Mouse (Mus musculus) right cerebral cortex, adult 18-20 months (tissue): ENCODE results near the gene Inpp4b.

Experiments
- DNase-seq: peaks from one replicate; pipeline ENCODE4 v3.0.0; 2022; ENCODE audit warnings: mixed read lengths

Inpp4b gene

GRCm38 (mm10) chr8:81581817-81582437, 239.6 kb downstream of the Inpp4b start:
- no peak for DNase-seq

DNA sequence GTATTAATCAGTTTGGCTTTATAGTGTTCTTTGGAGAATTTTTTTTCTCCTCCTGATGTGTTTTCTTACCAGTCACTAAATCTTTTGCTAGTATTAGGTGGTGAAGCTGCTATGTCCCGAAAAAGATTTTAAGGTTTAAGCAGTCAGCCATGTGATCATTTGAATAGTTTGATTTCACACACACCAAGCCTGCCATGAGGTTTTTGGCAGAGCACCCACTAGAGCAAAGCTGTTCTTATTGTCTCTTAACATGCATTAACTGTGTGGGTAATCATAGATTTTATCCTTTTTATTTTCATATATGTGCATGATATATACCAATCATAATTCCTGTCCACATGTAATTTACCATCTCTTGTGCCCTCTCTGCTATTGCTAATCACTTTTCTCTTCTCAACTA, 240.6 kb downstream of the Inpp4b start:
- DNase-seq = no peak

- no peak for DNase-seq
Observed at GRCm38 (mm10) chr8:81586783-81587182, 244.4 kb downstream of the Inpp4b start.

DNA sequence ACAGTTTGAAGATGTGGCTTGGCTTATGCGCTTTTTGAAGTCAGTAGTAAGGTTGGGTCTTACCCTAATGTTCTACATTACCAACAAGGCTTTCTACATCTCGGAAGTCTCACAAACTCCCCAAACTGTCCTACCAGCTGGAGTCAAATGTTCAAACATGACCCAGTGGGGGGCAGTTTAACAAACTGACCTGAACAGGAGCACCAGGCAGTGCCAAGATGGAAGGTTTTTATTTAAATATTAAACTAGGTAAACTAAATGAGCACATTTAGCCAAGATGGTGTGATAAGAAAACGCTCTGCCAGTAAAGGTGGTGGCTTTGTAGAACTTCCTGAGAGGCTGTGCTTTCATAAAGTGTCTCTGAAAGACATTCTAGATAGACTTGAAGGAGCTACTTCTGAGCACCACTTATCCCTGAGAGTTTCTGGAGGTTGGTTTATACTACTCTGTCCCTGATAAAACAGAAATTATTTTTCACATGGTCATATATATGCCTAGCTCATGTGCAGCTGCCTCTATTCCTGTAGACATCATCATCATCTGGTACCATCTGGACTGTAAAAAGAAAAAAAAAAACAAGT, 251.9 kb downstream of the Inpp4b start:
- no peak for DNase-seq

DNA sequence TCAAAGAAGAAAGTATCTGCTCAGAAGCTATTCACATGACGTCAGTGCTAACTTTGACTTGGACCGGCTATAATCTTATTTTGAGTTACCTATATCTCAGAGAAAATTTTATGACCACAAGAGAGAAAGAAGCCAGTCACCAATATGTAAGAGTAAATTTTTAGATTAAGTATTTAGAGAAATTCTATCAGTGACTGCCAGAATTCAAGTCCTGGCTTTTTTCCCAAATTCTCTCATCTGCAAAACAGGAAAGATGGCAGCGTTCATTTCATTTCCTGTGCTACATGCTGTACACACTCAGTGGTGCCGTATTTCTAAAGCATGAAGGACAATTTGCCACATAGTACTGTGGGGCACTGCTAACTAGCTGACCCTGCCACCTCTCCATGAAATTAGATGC, 256.9 kb downstream of the Inpp4b start:
- no peak for DNase-seq

- DNase-seq = no peak
Observed at GRCm38 (mm10) chr8:81601136-81601535, 258.8 kb downstream of the Inpp4b start.

DNA sequence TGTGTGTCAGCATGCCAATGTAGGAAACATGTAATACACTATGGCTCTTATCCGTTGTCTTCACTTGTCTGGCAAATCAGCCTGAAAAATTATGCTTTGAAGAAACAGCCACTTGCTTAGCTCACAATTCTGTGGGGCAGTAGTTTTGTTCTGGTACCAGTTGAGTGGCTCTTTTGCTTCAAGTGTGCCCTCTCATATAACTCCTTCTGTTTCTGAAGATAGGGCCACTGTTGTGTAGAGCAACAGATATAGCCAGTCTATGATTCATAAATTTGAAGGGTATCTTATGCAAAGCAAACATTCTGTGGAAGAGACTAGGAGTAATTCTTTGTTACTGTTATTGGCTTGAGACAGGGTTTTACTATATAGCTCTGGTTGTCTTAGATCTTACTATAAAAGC, 265.7 kb downstream of the Inpp4b start:
- DNase-seq = no peak

GRCm38 (mm10) chr8:81609064-81609463, 266.7 kb downstream of the Inpp4b start:
- DNase-seq = no peak

DNA sequence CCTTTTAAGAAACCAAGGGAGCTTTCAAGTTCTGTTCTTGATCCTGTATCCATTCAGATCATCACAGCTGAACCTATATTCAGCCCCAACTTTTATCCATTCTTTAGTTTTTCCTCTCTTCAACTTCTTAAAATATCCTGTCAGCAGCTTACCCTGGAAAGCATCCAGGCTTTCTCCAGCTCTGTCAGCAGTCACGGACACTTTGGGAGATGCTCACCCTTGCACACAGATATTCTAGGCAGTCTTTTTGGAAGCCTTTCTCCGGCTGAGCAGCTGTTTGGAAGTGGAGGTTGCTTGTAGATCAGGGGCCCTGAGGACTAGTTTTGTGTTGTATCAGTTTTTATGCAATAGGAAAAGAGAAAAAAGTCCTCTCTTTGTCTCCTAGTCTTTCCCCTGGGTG, 270.3 kb downstream of the Inpp4b start:
- DNase-seq = peak; percentile 12

DNA sequence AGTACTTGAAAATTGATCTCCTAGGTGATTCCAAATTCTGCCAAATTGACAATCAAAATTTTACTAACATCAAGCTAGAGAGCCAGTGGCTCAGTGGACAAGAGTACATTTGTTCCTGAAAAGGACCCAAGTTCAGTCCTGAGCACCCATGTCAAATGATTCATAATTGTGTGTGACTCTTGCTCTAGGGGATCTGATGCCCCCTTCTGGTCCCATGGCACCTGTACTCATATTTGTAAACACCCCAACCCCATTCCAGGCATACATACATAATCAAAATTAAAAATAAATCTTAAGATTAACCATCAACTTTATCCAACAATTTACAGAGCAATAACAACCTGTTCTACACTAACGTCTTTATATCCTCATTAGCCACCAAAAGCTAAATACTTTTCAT, 271.8 kb downstream of the Inpp4b start:
- no peak for DNase-seq

- DNase-seq = no peak
Observed at GRCm38 (mm10) chr8:81614605-81615004, 272.2 kb downstream of the Inpp4b start.

DNA sequence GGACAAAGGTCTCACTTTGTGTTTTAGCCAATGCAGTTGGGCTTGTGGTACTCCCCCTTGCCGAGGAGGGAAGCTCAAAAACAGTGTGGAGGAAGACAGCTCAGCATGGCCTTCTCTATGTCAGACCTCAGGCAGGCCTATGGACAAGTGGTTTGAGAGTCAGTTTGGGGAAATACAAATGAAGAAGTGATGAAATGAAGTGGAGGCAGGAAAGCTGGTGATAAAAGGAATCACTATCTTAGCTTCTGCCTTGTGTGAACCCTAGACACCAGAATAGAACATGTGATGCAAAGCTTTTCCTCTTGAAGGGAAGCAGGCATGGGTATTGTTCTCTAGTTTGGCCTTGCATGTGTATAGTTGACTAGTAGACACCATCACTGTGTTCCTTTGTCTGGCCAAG, 273.2 kb downstream of the Inpp4b start:
- no peak for DNase-seq

DNA sequence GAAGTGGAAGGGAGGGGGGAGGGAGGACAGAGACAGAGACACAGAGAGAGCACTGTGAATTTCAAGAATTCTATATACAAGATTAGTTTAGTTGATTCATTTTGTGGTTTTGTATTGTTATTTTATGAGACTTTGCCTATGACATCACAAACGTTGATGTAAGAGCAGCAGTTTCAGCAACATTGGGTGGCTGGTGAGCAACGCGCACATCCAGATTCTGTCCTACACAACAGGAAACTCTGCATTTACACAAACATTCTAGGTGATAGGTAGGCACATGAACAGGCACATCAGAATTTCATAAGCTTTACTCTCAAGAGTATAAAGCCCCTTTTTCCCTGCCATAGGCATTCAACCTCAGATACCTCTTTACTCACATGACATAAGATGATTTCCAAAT, 276.6 kb downstream of the Inpp4b start:
- DNase-seq = no peak

GRCm38 (mm10) chr8:81635015-81635414, 292.7 kb downstream of the Inpp4b start:
- DNase-seq = no peak

- DNase-seq = no peak
Observed at GRCm38 (mm10) chr8:81635912-81636583, 293.7 kb downstream of the Inpp4b start.

GRCm38 (mm10) chr8:81638478-81638877, 296.1 kb downstream of the Inpp4b start:
- no peak for DNase-seq

DNA sequence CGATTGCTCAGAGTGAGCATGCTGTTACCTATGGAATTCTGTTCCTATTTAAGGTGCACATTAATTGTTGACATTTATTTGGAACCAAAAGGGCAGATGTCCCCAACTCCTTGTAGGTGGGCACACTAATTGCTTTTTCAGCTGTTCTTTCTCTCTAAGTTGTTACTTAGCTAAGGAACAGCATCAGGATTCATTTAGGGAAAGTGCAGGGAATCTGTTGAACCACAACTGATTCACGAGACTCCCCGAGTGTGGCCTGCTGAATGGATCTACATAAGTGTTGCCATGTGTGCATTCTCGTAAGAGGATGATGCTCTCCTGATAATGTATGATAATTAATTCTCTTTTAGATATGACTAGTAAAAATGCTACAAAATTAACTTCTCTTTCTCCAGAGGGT, 297.5 kb downstream of the Inpp4b start:
- no peak for DNase-seq

DNA sequence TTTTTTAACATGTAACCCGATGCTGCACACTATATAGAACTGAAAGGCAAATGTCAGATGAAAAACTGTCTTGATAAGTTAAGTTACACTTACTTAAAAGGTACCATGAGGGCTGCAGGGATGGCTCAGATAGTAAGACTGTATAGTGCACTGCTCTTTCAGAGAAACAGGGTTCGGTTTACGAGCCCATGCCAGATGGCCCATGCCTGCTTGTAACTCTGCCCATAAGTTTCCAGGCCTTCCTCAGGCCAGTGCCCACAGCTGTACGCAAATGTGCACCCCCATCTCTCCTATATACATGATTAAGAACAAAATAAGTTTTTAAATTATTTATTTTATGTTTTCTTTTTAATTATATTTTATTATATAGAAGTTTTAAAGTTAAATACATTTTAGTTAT, 300.7 kb downstream of the Inpp4b start:
- no peak for DNase-seq

GRCm38 (mm10) chr8:81692167-81692566, 349.8 kb downstream of the Inpp4b start:
- DNase-seq = no peak

DNA sequence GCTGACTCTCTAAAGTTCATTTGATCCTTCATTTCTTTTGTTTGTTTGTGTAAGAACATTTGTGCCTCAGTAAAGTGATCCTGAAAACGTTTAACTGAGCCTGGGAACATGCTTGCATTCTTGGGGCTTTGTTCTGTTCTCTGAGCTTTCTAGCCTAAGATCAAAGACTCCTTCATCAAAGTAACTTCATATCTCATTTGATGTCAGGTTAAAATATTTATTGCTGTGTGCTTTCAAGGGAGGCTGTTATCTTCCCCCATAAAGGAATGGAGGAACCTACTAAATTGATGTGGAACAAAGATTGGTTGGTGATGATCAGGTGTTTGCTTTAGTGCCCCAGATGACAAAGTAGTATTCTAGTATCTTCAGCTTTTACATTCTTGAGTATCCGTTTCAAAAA, 352.5 kb downstream of the Inpp4b start:
- DNase-seq = no peak

DNA sequence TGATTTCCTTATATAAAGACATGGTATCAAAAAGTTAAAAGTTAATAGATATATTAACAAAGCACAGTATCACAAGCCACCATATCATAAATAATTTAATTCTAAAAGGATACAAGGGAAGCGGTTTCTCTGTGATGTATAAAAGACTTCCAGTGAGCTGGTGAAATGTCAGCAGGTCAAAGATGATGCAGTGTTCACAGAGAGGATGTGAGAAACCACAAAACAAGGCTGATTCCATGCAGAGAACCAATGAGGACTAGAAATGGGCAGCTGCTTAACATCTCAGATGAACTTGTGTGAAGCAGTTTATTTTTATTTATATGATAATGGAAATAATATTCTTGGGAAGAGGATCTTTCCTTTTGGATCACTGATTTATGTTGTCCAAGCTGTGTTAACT, 359.7 kb downstream of the Inpp4b start:
- no peak for DNase-seq

DNA sequence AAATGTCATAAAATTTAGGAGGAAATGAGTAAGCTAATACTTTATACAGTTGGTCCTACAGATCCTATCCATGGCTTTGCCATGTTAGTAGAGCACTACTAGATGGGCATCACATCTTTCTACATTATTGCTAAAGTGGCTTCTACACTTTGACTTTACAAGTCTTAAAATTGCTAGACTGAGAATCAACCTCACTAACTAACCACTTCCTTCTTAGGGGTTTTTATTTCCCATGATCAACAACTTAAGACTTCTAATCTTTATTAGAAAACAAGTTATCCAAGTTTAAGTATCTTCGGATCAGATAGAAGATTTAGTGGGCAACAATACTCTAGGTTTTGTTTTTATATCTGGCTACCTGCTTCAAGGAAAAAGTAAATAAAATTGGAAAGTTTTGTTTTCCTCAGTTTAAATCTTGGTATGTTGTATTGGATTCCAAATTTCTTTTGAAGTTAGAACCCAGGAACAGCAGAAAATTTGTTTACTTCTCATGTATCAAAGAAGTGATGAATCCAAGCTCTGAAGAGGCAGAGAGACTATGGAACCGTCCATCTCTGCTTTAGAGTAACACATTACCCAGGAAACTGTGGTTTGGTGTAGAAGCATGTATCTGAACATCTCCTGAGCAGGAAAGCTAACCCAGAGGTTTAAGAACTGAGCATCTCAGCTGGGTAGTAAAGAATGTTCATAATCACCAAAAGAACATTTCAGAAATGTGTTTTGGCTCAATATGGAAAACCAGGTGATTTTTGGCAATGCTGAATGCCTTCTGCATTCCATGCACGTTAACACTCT, 361.4 kb downstream of the Inpp4b start:
- DNase-seq = no peak

DNA sequence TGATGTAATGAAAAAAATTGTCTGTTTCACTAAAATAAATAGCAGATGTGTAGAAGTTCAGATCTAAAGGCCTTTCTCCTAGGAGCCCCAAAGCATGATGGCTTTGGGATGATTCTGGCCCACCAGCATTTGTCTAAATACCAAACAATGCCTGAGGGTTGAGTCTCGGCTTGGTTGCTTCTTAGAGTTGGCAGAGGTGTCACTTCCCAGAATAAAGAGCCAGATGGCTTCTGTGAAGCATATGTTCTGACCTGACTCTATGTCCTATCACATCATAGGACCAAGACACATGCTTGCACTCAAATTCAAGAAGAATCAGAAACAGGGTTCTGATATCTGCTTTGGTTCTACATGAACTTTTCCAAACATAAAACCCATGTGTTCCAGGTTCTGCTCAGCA, 365.1 kb downstream of the Inpp4b start:
- DNase-seq = no peak

GRCm38 (mm10) chr8:81731332-81731731, 389.0 kb downstream of the Inpp4b start:
- no peak for DNase-seq
